Mouse (Mus musculus) CD8-positive naive resting alpha-beta T cell, adult 2 months (primary cell): ENCODE measurements around the gene Fgd3.

Experiments
- DNase-seq, 2 experiments: peaks; one replicate each; pipeline ENCODE4 v3.0.0; 2022; ENCODE audit warnings: low read depth in 2 of 2, low spot score in 2 of 2

The Fgd3 gene

GRCm38 (mm10) chr13:49250716-49251517 lies 69.2 kb downstream of the Fgd3 start:
- no peak for DNase-seq

- no peak for DNase-seq
Measured at GRCm38 (mm10) chr13:49249634-49250033, 70.5 kb downstream of the Fgd3 start.

- DNase-seq = no peak
Measured at GRCm38 (mm10) chr13:49248923-49249322, 71.2 kb downstream of the Fgd3 start.

- no peak for DNase-seq
Measured at GRCm38 (mm10) chr13:49248467-49248862, 71.6 kb downstream of the Fgd3 start, which contains the start of gene Susd3. Gene Susd3, minus strand, starts transcription at chr13:49248706.

GRCm38 (mm10) chr13:49247740-49248466 lies 72.2 kb downstream of the Fgd3 start:
- peak; percentile 41 to 57 for DNase-seq

- DNase-seq = peak in 1 of 2 experiments; percentile 42
Measured at GRCm38 (mm10) chr13:49247232-49247739, 72.8 kb downstream of the Fgd3 start.

- DNase-seq = no peak
Measured at GRCm38 (mm10) chr13:49246626-49247025, 73.5 kb downstream of the Fgd3 start.

- no peak for DNase-seq
Measured at GRCm38 (mm10) chr13:49246011-49246410, 74.1 kb downstream of the Fgd3 start.

GRCm38 (mm10) chr13:49245251-49245650 lies 74.9 kb downstream of the Fgd3 start:
- DNase-seq = no peak

- no peak for DNase-seq
Measured at GRCm38 (mm10) chr13:49243492-49243891, 76.6 kb downstream of the Fgd3 start.

- DNase-seq = peak; percentile 85 to 87
Measured at GRCm38 (mm10) chr13:49242321-49243065, 77.6 kb downstream of the Fgd3 start.

- DNase-seq = no peak
Measured at GRCm38 (mm10) chr13:49238737-49239136, 81.4 kb downstream of the Fgd3 start.

- no peak for DNase-seq
Measured at GRCm38 (mm10) chr13:49237617-49238016, 82.5 kb downstream of the Fgd3 start.

GRCm38 (mm10) chr13:49234711-49235110 lies 85.4 kb downstream of the Fgd3 start:
- no peak for DNase-seq

GRCm38 (mm10) chr13:49233792-49234572 lies 86.1 kb downstream of the Fgd3 start:
- no peak for DNase-seq

- no peak for DNase-seq
Measured at GRCm38 (mm10) chr13:49225633-49226032, 94.5 kb downstream of the Fgd3 start.

- DNase-seq = no peak
Measured at GRCm38 (mm10) chr13:49225159-49225558, 95.0 kb downstream of the Fgd3 start.

- no peak for DNase-seq
Measured at GRCm38 (mm10) chr13:49224729-49225128, 95.4 kb downstream of the Fgd3 start.

GRCm38 (mm10) chr13:49224314-49224713 lies 95.8 kb downstream of the Fgd3 start:
- no peak for DNase-seq

- DNase-seq = no peak
Measured at GRCm38 (mm10) chr13:49220912-49221311, 99.2 kb downstream of the Fgd3 start.

- DNase-seq = no peak
Measured at GRCm38 (mm10) chr13:49219367-49219766, 100.7 kb downstream of the Fgd3 start.
